Mouse (Mus musculus) bone marrow, adult 2 months (tissue): ENCODE measurements around the gene Slc6a4. TPM values are rescaled to one million over a fixed set of nuclear protein-coding genes. Genes with fewer than 3 reads are reported as not detected.
A peak's percentile ranks its signal among the peaks of the same experiment; 100 is the strongest.
"Not testable (repeated sequence)": the region's sequence is repeated elsewhere in the genome, so short reads cannot be mapped to it uniquely, and the experiment has no call there.

Experiments used
- H3K27ac ChIP-seq: fragments of 200-500 bp; 2 replicates; pipeline ENCODE4 v1.5.1; 2012; ENCODE audit warnings: low read depth, mild to moderate bottlenecking, control low read depth, inconsistent platforms, low read length; ENCODE audit not compliant: control insufficient read depth, poor library complexity, insufficient read depth
- H3K4me1 ChIP-seq: fragments of 200-500 bp; 2 replicates; pipeline ENCODE4 v1.6.1; 2011; ENCODE audit warnings: low read length; ENCODE audit not compliant: control insufficient read depth, insufficient read depth
- H3K4me3 ChIP-seq: fragments of 200-500 bp; replicated peaks from 2 replicates; pipeline ENCODE3; 2011; ENCODE audit warnings: mild to moderate bottlenecking, low read depth, low read length, control low read depth; ENCODE audit not compliant: control insufficient read depth
- CTCF ChIP-seq: fragments of 200-500 bp; IDR thresholded peaks from 2 replicates; pipeline ENCODE4 v1.5.1; 2011; ENCODE audit warnings: low read length, control low read depth; ENCODE audit not compliant: control insufficient read depth, insufficient read depth
- POLR2A ChIP-seq: fragments of 200-500 bp; IDR thresholded peaks from 2 replicates; pipeline ENCODE4 v1.6.1; 2011; ENCODE audit warnings: low read depth, mild to moderate bottlenecking, control low read depth, low read length, borderline replicate concordance; ENCODE audit not compliant: control insufficient read depth
- WGBS: fragments of 180-500 bp; shearing (Covaris S2); methylation state at CpG from one replicate; pipeline ENCODE4 v1.1.7; 2018; 5-methylcytosine and 5-hydroxymethylcytosine counted together
- polyA plus RNA-seq: library from polyadenylated mRNA; stranded (reverse); fragments of >200 nt; gene quantifications from 2 replicates; pipeline ENCODE4 v1.2.4, GENCODE M21; 2011; ENCODE audit warnings: low replicate concordance; ENCODE audit not compliant: missing spikeins, insufficient read depth, insufficient read length

Slc6a4 gene
- polyA plus RNA-seq, 1 experiment, result 37.7 TPM

GRCm38 (mm10) chr11:77031151-77031934 lies 32.9 kb downstream of the Slc6a4 start:
- H3K4me3 ChIP-seq, result no peak overlapping the region
- TF ChIP-seq POLR2A, result no peak
- TF ChIP-seq CTCF, result no peak
- no peak overlapping the region for H3K27ac ChIP-seq
- H3K4me1 ChIP-seq, result no peaks in the 10 kb centered on the region
- WGBS, result 26% methylated on average over 14 of the region's 14 CpGs

- no peak for TF ChIP-seq CTCF
- H3K4me1 ChIP-seq, result no peaks in the 10 kb centered on the region
- WGBS, result 84% methylated on average over 4 of the region's 4 CpGs
- H3K27ac ChIP-seq, result no peak overlapping the region
- no peak overlapping the region for H3K4me3 ChIP-seq
Observed at GRCm38 (mm10) chr11:77041891-77042290, 43.5 kb downstream of the Slc6a4 start.

- 91% methylated on average over 2 of the region's 2 CpGs for WGBS
- no peak overlapping the region for H3K4me3 ChIP-seq
- TF ChIP-seq POLR2A, result no peak
- no peak for TF ChIP-seq CTCF
- H3K27ac ChIP-seq, result no peak overlapping the region
- H3K4me1 ChIP-seq, result no peaks in the 10 kb centered on the region
Observed at GRCm38 (mm10) chr11:77042816-77043215, 44.4 kb downstream of the Slc6a4 start.

- no peaks in the 10 kb centered on the region for H3K4me1 ChIP-seq
- TF ChIP-seq CTCF, result no peak
- TF ChIP-seq POLR2A, result no peak
- H3K4me3 ChIP-seq, result no peak overlapping the region
- 64% methylated on average over 5 of the region's 5 CpGs for WGBS
- no peak overlapping the region for H3K27ac ChIP-seq
Observed at GRCm38 (mm10) chr11:77061951-77062350, 63.5 kb downstream of the Slc6a4 start.

GRCm38 (mm10) chr11:77063406-77063805 lies 65.0 kb downstream of the Slc6a4 start:
- H3K27ac ChIP-seq, result no peak overlapping the region
- H3K4me3 ChIP-seq, result no peak overlapping the region
- TF ChIP-seq CTCF (no peak), POLR2A (no peak)
- 76% methylated on average over 2 of the region's 2 CpGs for WGBS
- no peaks in the 10 kb centered on the region for H3K4me1 ChIP-seq

- no peaks in the 10 kb centered on the region for H3K4me1 ChIP-seq
- no peak for TF ChIP-seq CTCF
- no peak for TF ChIP-seq POLR2A
- WGBS, result 77% methylated on average over 4 of the region's 4 CpGs
Observed at GRCm38 (mm10) chr11:77068825-77069224, 70.4 kb downstream of the Slc6a4 start.

GRCm38 (mm10) chr11:77070721-77071120 lies 72.3 kb downstream of the Slc6a4 start:
- Histone ChIP-seq H3K4me1 (no peaks in the 10 kb centered on the region; the same call in 1 of the 2 replicates), H3K27ac (no peak overlapping the region), H3K4me3 (no peak overlapping the region)
- TF ChIP-seq POLR2A (no peak), CTCF (peak; percentile 35; the same call in 1 of the 2 replicates)
- 70% methylated on average over 4 of the region's 4 CpGs for WGBS

More at GRCm38 (mm10) chr11:77068825-77069224, 70.4 kb downstream of the Slc6a4 start:
- Histone ChIP-seq H3K27ac (no peak overlapping the region), H3K4me3 (no peak overlapping the region)

- H3K27ac ChIP-seq, H3K4me1 ChIP-seq: not testable (repeated sequence)
- H3K4me3 ChIP-seq, result peak overlapping the region; percentile 82
- WGBS, result 57% methylated on average over 4 of the region's 4 CpGs
Observed at GRCm38 (mm10) chr11:77077331-77077730, 78.9 kb downstream of the Slc6a4 start.

- TF ChIP-seq CTCF (no peak), POLR2A (no peak)
- 1% methylated on average over 16 of the region's 16 CpGs for WGBS
- Histone ChIP-seq H3K4me3 (peak overlapping the region; percentile 82), H3K4me1 (no peaks in the 10 kb centered on the region; the same call in 1 of the 2 replicates), H3K27ac (peak overlapping the region; percentile 85)
Observed at GRCm38 (mm10) chr11:77077792-77078191, 79.4 kb downstream of the Slc6a4 start.
